Mouse (Mus musculus): ENCODE measurements around the gene Ttyh3. TPM values are rescaled to one million over a fixed set of nuclear protein-coding genes. Genes with fewer than 3 reads are reported as not detected.
A peak's percentile ranks its signal among the peaks of the same experiment; 100 is the strongest.

Gene Ttyh3
- polyA plus RNA-seq, 2 experiments from 2014 or later, result 5.2 to 5.6 TPM

DNA sequence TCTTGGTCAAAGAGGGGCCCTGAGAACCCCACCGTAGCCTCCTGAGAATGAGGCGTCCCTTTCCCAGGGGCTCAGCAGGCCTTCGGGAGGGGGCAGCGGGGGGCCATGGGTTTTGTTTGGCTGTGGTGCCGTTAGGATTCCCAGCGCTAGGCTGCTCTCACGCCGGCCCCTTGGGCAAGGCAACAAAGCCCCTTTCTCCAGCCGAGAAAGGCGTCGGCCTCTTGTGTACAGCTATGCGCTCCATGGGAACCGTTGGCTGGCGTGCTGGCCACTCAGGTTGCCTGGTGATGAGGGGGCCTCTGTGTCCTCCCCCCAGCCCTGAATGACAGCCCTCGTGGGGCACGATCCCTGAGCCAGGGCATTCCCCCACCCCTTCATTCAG lies 40.2 kb downstream of the Ttyh3 start:
- ATAC-seq, result no peak

DNA sequence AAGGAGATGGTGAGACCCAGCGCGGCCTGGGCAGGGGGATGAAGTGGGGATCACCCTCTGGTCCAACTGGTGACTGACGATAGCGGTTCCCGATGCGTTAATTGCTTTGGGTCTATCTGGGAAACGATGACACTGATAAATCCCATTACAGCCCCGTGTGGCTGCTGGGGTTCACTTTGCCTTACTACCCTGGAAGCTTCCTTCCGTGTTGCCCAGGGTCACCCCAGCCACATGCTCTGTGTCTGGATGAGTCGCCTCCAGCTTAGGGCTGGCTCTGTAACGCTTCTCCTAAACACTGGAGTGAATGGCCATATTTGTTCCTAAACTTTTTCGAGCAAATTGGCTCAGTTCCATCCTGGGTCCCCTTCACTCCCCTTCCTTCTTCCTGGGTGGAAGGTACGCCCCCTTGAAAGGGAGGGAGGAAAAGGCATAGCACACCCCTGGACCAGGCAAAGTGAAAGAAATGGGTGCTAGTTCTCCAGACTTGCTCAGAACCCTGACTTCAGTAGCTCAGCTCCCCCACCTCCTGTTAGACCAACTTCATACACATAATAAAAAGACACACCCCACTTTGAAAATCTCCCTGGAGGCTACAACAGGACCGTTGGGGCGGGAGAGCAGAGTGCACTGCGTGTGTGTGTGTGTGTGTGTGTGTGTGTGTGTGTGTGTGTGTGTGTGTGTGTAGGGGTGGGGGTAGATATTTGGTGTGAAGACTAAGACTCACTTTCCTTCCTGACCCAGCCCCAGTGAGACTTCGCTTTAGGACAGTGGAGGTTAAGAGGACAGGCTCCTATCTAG lies 40.8 kb downstream of the Ttyh3 start:
- ATAC-seq, result peak; percentile 12

DNA sequence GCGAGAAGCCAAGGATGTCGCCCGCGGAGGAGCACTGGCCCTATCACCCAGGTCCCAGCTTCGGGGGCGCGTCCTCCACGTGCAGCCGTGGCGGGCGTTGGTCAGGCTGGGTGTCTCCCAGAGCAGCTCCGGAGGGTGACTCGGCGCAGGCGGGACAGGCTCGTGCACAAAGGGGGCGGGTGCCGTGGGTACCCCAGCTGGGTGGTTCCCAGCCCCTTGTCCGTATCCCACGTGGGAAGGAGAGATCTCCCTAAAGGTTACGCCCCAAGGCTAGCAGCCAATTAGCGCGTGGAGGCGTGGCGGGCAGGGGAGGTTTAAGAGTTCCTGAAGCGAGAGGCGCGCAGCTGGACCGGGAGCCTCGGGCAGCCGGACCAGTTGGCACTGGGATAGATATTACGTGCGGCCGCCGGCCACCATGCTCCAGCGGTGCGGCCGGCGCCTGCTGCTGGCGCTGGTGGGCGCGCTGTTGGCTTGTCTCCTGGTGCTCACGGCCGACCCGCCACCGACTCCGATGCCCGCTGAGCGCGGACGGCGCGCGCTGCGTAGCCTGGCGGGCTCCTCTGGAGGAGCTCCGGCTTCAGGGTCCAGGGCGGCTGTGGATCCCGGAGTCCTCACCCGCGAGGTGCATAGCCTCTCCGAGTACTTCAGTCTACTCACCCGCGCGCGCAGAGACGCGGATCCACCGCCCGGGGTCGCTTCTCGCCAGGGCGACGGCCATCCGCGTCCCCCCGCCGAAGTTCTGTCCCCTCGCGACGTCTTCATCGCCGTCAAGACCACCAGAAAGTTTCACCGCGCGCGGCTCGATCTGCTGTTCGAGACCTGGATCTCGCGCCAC lies 41.6 kb downstream of the Ttyh3 start, which contains the start of gene Lfng:
Gene Lfng, plus strand, starts transcription at position 320 of the 835 bp plus-strand sequence.
- ATAC-seq, result peak; percentile 55

DNA sequence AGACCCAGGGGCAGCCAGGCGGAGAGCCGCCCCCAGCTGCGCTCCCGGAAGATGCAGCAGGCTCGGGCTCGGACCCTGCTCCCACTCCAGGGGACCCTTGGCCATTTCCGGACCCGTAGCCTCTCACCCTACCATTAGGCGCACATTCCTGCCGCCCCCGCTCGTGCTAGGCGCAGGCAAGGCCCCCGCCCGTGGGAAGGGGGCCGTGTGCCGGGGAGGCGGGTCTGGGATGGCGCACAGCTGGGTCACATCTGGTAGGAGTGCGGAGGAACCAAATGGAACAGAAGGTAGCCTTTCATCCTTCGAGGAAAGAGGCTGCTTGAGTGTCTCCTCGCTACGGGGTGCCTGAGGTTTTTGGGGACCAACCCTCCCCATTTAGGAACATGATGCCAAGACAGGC lies 42.4 kb downstream of the Ttyh3 start:
- ATAC-seq, result no peak

DNA sequence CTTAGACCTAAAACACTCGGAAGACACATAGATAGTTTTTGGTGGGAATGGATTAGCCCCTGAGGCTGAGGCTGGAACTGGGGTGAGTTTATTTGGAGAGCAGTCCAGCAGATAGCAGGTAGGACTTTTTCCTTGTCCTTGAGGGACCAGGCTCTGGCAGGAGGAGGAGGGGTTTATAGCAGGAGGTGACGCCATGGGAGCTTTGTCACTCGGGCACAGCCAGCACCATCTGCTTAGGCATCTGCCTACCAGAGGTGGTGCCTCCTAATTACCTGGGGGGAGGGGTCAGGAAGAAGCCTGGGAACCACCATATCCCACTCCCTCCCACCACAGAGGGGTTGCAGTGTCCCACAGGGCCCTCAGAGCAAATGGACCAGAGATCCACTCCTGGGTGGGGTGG lies 43.6 kb downstream of the Ttyh3 start:
- ATAC-seq, result no peak

DNA sequence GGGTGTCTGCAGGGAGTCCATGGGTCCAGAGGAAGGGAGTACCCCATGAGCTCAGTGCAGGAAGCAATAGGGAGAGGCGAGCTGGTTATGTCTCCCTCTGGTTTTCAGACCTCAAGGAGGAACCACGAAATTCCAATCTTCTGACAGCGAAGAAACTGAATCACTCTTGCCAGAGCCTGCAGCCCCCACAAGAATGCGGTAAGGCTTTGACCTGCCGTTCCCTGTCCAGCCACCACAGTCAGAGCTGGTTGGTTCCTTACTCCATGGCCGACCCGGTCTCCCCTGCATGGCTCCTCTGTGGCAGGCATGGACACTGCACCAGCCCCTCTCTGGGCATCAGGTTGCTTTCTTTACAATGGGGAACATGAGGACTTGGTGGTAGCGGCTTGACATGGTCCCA lies 44.4 kb downstream of the Ttyh3 start:
- no peak for ATAC-seq

DNA sequence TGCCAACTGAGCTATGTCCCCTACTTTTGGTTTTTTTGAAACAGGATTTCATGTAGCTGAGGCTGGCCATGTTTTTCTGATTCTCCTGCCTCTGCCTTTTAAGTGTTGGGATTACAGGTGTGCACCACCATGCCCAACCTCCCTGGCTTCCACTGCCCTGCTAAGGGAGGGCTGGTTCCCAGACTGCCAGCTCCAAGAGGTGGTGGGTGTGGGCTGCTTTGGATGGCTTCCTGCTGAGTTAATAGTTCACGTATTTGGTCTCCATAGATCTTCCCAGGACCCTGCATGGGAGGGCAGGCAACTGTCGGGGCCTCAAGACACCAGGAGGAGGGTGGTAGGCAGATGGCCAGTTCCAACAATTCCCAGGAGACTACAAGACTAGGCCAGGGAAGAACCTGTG lies 46.3 kb downstream of the Ttyh3 start:
- no peak for ATAC-seq

DNA sequence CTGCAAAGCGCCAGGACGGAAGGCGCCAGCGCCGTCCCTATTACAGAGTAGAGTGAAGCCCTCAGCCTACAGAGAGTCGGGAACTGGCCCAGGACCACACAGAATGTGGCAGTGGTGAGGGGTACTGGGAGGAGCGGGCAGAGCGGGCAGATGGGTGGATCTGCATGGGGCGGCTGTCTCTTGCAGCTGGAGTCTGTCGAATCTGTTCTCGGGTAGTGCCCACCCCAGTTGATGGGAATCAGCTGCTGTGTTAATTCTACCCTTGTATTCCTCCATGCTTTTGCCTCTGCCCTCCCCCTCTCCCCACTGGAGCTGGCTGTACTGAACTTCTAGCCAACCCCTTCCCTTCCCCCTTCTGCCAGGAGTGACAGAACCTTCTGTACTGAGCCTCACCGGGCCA lies 47.1 kb downstream of the Ttyh3 start:
- no peak for ATAC-seq

DNA sequence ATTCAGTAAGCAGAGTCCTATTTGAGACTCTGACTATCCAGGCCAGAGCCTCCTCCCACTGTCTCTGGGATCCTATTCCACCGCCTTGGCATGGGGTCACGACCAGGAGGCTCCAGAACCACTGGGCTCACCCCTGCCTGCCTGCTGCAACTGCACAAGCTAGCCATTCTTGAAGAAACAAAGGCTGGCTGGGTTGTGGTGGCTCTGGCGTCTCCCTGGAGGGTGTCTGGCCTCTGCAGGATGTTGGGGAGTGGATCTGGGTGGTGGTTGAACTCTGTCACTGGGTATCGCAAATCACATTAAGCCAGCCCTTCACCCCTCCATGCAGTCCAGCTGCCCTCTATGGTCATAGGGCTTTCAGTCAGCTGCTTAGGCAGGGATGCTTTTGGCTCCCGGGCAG lies 48.9 kb downstream of the Ttyh3 start:
- no peak for ATAC-seq

DNA sequence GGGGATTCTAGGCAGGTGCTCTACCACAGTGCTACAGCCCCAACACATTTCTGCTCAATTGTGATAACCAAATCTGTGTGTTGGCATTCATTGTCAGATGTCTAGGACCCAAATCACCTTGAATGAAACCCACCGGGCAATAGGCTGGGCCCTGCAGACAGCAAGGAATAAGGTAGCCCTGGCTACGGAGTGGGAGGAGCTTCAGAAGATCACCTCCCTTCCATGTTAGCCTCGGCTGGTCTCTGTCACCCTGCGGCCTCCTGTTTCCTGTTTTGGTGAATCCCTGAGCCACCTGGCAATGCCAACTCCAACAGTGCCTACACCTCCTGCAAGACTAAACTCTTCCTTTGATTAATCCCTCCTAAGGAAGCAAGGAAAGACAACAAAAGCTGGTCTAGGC lies 51.0 kb downstream of the Ttyh3 start:
- peak; percentile 17 for ATAC-seq

DNA sequence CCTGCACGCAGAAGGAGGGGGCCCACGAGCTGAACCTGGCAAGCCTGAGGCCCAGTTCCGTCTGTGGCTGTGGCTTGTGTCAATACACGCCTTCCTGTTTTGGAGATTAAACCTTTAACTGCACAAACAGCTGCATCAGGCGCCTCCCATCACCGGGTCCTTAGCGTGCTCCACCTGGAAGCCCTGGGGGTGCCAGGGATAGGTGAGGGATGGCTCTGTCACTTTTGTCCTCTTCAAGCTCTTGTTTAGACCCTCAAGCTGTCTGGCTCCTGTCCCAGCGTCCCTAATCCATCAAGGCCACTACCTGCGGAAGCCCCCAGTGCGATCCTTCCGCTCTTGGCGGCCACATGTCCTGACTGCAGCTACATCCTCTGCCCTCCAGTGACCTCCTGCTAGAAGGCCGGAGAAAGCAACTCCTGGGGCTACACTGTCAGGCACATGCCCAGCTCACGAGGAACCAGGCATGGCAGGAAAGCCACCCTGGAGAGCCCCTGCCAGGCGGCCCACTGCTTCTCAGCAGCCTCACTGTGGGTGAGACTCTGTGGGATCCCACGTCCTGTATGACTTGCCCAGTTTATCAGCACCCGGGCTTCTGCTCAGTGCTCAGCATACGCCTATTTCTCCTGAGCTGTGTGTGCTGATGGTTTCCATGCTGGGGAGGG lies 51.8 kb downstream of the Ttyh3 start:
- ATAC-seq, result peak; percentile 76

DNA sequence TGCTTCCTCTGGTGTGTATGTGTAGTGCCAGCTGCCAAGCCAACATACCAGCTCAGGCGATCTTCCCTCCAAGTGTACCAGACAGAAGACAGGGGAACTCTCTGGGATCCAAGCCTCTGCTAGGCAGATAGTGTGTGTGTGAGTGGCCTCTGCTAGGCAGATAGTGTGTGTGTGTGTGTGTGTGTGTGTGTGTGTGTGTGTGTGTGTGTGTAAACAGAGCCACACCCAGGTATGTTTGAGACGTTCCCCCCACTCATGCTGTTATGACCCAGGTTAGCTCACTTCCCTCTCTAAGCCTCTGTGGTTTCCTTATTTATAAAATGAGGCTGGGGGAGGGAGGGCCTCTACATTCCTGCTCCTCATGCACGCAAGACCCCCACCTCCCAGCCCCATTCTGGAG lies 52.4 kb downstream of the Ttyh3 start:
- ATAC-seq, result peak; percentile 55

DNA sequence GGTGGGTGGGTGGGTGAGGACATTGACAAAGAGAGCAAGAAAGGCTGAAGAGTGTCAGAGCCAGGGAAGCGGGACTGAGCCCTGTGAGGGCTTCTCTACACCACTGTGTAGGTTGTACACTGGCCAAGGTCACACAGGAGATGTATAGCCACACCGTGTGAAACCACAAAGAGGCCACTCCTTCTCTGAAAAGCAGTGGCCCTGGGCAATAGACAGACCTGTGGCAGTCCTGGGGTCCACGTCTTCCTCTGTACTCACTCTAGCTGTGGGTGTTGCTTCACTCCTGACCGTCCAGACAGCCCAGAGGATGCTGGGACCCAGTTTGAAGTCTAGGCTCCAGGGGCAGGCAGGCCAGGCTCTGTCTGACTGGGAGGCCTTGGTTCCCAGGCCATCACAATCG lies 54.0 kb downstream of the Ttyh3 start:
- no peak for ATAC-seq

DNA sequence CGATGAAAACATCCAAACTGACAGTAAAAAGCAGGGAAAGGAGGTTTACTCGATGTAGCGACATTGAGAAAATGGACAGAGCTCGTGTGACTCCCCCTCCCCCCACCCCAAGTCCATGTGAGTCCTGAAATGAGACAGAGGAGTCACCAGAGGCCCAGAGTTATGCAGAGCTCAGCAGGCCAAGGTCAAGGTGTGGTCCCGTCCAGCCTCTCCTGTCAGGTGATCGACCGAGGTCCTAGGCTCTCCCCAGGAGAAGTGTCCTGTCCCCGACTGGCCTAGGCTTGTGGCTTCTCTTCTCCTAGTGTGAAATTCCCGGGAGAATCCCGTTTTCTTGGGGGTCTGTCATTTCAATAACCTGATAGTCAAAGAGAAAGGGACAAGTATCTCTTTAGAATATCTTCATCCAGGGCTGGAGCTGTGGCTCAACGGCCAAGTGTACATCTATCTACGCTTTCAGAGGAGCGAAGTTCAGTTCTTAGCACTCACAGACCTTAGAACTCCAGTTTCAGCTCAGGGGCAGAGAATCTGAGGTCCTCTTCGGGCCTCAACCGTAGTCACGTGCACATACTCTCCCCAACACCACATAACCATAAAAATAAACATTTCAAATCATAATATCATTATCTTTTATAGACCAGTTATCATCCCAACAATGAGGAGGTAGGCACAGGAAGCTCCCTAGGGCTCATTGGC lies 59.6 kb downstream of the Ttyh3 start:
- no peak for ATAC-seq

DNA sequence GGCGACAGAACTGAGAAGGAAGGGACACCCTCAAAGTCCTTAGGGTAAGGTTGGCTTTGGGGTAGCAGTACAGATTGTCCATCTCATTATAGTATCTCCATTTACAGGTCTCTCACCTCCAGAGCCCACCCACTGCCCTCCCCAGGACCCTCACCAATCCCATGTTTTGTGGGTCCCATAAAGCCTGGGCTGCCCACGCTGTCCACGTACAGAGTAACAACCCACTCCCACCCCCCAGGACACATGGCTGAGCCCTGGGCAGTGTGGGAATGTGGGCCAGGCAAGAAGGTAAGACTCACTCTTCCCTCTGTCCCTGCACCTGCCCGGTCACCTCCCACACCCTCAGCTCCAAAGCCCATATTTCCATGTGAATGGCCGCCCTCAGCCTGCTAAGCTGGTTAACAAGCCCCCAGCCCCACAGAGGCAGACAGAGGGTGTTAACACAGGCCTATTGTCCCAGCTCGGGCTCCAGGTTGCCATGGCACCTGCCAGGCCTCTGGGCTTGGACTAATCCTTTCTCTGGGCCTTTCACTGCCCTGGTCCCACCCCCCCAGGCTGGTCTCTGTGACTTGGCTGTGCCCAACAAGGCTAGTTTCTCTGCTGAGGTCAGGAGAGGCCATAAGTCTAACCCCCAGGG lies 65.0 kb downstream of the Ttyh3 start:
- no peak for ATAC-seq

DNA sequence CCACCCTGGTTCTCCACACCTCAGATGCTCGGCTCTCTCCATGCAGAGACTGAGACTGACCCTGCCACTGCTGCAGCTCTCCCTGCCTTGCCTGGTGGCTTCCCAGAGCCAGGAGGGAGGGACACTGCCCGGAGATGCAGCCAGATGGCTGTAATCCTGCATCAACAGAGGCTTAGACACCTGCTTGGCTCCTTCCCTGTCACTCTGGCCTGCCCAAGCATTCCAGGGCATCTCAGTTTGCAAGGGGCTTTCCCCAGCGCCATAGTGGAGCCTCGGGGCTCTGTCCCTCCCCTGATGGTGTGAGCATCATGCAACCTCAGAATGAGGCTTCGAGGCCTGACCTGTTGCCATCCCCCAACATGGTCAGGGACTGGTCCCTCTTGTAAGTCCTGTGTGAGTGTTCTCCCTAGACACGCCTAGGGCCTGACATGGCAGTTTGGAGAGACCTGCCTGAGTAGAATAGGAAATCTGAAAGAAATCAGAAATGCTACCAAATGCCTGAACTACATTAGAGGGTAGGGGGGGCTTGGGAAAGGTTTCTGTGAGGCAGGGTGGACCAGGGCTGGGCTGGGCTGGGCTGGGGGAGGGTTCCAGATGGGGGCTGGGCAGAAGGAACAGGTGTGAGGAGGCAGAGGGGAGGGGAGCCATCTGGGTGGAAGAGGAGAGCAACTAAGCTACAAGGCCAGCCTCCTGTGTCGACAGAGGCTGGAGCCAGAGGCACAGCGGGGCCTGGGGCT lies 65.7 kb downstream of the Ttyh3 start:
- ATAC-seq, result no peak

DNA sequence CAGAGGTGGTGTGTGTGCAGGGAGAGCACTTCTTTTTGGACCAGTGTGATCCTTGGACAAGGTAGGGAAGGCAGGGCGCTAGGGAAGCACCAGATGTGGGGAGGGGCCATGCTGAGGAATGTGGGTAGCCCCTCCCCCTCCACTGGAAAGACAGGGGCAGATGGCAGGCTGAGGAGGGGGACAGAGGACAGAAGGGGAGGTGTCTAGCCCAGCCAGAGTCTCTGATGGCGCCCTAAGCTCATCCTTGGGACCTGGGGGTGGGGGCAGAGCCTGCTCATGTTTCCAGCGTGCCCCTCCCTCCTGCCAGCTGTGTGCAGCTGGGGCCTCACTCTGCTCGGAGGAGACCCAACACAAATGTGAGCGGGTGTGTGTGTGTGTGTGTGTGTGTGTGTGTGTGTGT lies 67.3 kb downstream of the Ttyh3 start:
- ATAC-seq, result no peak

DNA sequence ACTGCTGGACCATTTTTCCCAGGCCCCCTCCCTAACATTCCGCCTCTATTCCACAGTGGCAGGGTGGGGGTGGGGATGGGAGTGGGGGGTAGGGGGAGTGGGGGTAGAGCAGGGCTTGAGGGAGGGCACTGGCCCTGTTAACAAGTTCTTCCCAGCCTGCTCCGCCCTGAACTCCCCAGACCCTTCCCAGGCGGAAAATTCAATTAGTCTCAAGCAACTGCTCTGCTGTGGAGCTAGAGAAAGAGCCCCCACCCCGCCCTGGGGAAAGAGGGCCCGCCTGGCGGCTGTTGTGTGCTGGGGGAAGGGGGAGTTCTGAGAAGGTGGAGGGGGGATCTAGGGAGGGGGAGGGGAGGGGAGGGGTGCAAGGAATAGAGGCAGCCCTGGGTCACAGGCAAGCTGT lies 69.1 kb downstream of the Ttyh3 start:
- ATAC-seq, result no peak

DNA sequence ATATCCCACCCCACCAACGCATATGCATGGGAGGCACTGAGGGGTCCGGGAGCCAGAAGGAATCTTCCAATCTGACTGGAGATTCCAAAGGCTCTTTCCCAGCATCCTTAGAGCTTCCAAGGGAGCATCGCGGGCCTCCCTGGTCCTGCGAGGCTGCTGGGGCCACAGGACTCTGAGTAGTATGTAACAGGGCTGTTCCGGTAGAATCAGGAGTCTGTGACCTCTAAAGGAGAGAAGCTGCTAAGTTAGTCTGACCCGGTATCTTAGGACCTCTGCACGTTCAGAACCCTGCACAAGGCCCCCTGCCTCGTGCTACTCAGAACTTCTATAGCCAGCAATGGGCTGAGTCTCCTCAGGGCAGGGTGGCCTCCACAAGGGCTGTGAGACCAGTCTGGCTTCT lies 69.6 kb downstream of the Ttyh3 start:
- no peak for ATAC-seq

DNA sequence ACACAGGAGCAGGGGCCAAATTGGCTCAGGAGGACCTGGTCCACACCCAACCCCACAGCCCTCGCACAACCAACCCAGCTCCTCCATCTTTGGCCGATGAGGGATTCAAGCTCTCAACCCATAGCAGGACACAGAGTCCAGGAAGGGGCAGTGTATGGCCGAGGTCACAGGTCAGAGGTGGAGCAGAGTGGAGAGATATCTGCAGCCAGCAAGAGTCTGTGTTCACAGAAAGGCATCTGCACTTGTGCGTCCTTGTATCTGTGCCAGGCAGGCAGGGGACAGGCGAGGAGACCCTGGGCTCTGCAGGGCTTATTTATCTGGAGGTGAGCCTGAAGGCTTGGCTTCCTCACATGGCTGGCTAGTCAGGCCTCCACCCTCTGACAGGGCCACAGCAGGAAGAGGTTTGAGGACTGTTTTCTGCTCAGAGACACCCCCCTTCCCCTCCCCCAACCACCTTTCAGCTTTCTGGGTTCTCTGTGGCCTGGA lies 73.4 kb downstream of the Ttyh3 start:
- peak; percentile 90 for ATAC-seq

DNA sequence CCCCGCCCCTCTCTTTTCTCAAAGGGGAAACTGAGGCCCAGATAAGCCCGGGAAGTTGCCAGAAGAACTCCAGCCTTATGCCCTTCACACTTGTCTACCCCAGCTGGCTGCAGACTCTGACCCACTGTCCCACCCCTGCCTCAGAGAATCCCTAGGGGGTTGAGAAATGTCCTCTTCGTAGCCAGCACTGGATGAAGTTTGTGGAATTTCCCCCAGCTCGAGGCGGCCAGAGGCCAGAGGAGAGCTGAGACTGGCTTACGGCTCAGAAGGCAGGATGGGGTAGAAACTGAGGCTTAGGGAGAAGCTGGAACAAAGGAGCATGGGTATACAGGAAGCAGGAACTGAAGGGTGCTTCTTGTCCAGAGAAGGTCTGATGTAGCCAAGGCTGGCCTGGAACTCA lies 76.2 kb downstream of the Ttyh3 start:
- no peak for ATAC-seq
